Mouse (Mus musculus): ENCODE data around the gene P3h1. TPM values are rescaled to one million over a fixed set of nuclear protein-coding genes. Genes with fewer than 3 reads are reported as not detected.

The P3h1 gene
- polyA plus RNA-seq, 1 experiment: 26.1 TPM

DNA sequence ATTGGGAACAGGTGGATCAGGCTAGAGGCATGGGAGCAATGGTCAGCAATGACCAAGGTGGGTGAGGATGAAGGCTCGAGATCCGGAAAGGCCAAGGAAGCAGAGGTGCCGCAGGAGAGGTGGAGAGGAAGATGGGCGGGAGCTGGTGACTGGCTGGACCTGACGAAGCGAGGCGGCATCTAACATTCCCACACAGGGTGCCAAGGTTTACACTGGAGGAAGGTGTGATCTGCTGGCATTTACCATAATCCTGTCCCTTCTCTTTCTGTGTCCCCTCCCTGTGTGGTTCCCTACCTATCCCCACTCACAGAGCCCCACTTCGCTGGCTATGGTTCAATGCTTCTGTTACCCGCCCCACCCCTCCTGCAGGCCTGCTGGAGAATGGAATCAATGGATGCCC lies 13.2 kb downstream of the P3h1 start:
- Histone ChIP-seq H3K36me3 (ENCODE audit: control insufficient read depth, insufficient read depth) (peaks cover 17% of the 10 kb centered on the region), H3K79me3 (ENCODE audit: low read depth) (no peaks in the 10 kb centered on the region), H3K27me3 (ENCODE audit: control insufficient read depth, insufficient read depth, insufficient read length) (no peaks in the 10 kb centered on the region), H3K79me2 (ENCODE audit: control insufficient read depth, insufficient read depth) (no peaks in the 10 kb centered on the region), H3ac (ENCODE audit: control insufficient read depth, insufficient read length, low read depth) (no peak overlapping the region), H3K4me3 (ENCODE audit: insufficient read depth, poor library complexity, severe bottlenecking) (no peak overlapping the region)
- TF ChIP-seq MYOG (IDR thresholded peaks at IDR 0.05; ENCODE audit: control insufficient read depth, extremely low read depth, insufficient read length) (no peak), FOSL1 (IDR thresholded peaks at IDR 0.05; ENCODE audit: insufficient read depth, low read length, poor library complexity, severe bottlenecking) (no peak), USF1 (IDR thresholded peaks at IDR 0.05; ENCODE audit: low read depth) (no peak), MAX (IDR thresholded peaks at IDR 0.05) (no peak), MYOD1 (IDR thresholded peaks at IDR 0.05; ENCODE audit: control insufficient read depth, insufficient read length, low read depth) (no peak), CTCF (IDR thresholded peaks at IDR 0.05; ENCODE audit: control insufficient read depth, insufficient read depth, insufficient read length) (no peak), CEBPB (IDR thresholded peaks at IDR 0.05; ENCODE audit: low read depth) (no peak)

- H3K79me3 ChIP-seq (ENCODE audit: low read depth): no peaks in the 10 kb centered on the region
- no peak overlapping the region for H3ac ChIP-seq (ENCODE audit: control insufficient read depth, insufficient read length, low read depth)
- H3K36me3 ChIP-seq (ENCODE audit: control insufficient read depth, insufficient read depth): peaks cover 11% of the 10 kb centered on the region
- H3K4me3 ChIP-seq (ENCODE audit: insufficient read depth, poor library complexity, severe bottlenecking): no peak overlapping the region
- TF ChIP-seq MAX (IDR thresholded peaks at IDR 0.05): no peak
- no peak for TF ChIP-seq USF1 (IDR thresholded peaks at IDR 0.05; ENCODE audit: low read depth)
- no peak for TF ChIP-seq MYOG (IDR thresholded peaks at IDR 0.05; ENCODE audit: control insufficient read depth, extremely low read depth, insufficient read length)
- TF ChIP-seq CTCF (IDR thresholded peaks at IDR 0.05; ENCODE audit: control insufficient read depth, insufficient read depth, insufficient read length): no peak
- no peak for TF ChIP-seq FOSL1 (IDR thresholded peaks at IDR 0.05; ENCODE audit: insufficient read depth, low read length, poor library complexity, severe bottlenecking)
- no peak for TF ChIP-seq CEBPB (IDR thresholded peaks at IDR 0.05; ENCODE audit: low read depth)
- TF ChIP-seq MYOD1 (IDR thresholded peaks at IDR 0.05; ENCODE audit: control insufficient read depth, insufficient read length, low read depth): no peak
- no peaks in the 10 kb centered on the region for H3K27me3 ChIP-seq (ENCODE audit: control insufficient read depth, insufficient read depth, insufficient read length)
- no peaks in the 10 kb centered on the region for H3K79me2 ChIP-seq (ENCODE audit: control insufficient read depth, insufficient read depth)
Measured at GRCm38 (mm10) chr4:119246688-119247225, 14.0 kb downstream of the P3h1 start.

- no peak overlapping the region for H3K4me3 ChIP-seq (ENCODE audit: insufficient read depth, poor library complexity, severe bottlenecking)
- no peaks in the 10 kb centered on the region for H3K27me3 ChIP-seq (ENCODE audit: control insufficient read depth, insufficient read depth, insufficient read length)
- H3K36me3 ChIP-seq (ENCODE audit: control insufficient read depth, insufficient read depth): peaks cover 4% of the 10 kb centered on the region
- no peaks in the 10 kb centered on the region for H3K79me3 ChIP-seq (ENCODE audit: low read depth)
- no peaks in the 10 kb centered on the region for H3K79me2 ChIP-seq (ENCODE audit: control insufficient read depth, insufficient read depth)
- no peak overlapping the region for H3ac ChIP-seq (ENCODE audit: control insufficient read depth, insufficient read length, low read depth)
- TF ChIP-seq MAX (IDR thresholded peaks at IDR 0.05) (no peak), CTCF (IDR thresholded peaks at IDR 0.05; ENCODE audit: control insufficient read depth, insufficient read depth, insufficient read length) (peak; percentile 87), MYOD1 (IDR thresholded peaks at IDR 0.05; ENCODE audit: control insufficient read depth, insufficient read length, low read depth) (no peak), USF1 (IDR thresholded peaks at IDR 0.05; ENCODE audit: low read depth) (no peak), CEBPB (IDR thresholded peaks at IDR 0.05; ENCODE audit: low read depth) (no peak)
Measured at GRCm38 (mm10) chr4:119247462-119248235, 14.9 kb downstream of the P3h1 start.

DNA sequence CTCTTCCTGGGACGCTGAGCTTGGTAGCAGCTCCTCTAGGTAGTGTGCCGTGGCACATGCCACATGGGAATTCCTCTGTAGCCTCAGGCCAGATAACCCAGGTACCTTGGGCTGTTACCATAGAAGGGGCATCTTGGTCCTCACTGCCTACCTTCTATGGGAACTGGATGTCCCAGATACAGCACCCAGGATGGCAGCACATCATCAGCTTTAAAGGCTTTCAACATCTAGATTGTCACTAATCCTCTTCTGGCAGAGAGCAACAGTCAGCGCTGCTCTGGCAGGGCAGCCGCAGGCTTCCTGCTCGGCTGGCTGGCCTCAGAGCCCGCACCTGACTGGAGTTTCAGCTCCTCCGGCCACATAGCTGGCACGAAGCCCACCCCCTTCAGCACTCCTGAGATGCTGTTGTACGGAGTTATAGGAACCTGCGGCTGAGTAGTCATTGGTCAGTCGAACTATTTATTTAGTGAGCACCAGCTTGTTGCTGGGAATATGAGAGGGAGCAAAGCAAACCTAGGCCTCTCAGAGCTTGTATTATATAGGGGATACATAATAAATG lies 15.8 kb downstream of the P3h1 start:
- Histone ChIP-seq H3ac (ENCODE audit: control insufficient read depth, insufficient read length, low read depth) (no peak overlapping the region), H3K4me3 (ENCODE audit: insufficient read depth, poor library complexity, severe bottlenecking) (no peak overlapping the region), H3K79me3 (ENCODE audit: low read depth) (no peaks in the 10 kb centered on the region), H3K36me3 (ENCODE audit: control insufficient read depth, insufficient read depth) (peaks cover 4% of the 10 kb centered on the region), H3K27me3 (ENCODE audit: control insufficient read depth, insufficient read depth, insufficient read length) (no peaks in the 10 kb centered on the region), H3K79me2 (ENCODE audit: control insufficient read depth, insufficient read depth) (no peaks in the 10 kb centered on the region)
- TF ChIP-seq USF1 (IDR thresholded peaks at IDR 0.05; ENCODE audit: low read depth) (no peak), CTCF (IDR thresholded peaks at IDR 0.05; ENCODE audit: control insufficient read depth, insufficient read depth, insufficient read length) (no peak), MAX (IDR thresholded peaks at IDR 0.05) (no peak), MYOG (IDR thresholded peaks at IDR 0.05; ENCODE audit: control insufficient read depth, extremely low read depth, insufficient read length) (no peak), CEBPB (IDR thresholded peaks at IDR 0.05; ENCODE audit: low read depth) (no peak), MYOD1 (IDR thresholded peaks at IDR 0.05; ENCODE audit: control insufficient read depth, insufficient read length, low read depth) (no peak), FOSL1 (IDR thresholded peaks at IDR 0.05; ENCODE audit: insufficient read depth, low read length, poor library complexity, severe bottlenecking) (no peak)

DNA sequence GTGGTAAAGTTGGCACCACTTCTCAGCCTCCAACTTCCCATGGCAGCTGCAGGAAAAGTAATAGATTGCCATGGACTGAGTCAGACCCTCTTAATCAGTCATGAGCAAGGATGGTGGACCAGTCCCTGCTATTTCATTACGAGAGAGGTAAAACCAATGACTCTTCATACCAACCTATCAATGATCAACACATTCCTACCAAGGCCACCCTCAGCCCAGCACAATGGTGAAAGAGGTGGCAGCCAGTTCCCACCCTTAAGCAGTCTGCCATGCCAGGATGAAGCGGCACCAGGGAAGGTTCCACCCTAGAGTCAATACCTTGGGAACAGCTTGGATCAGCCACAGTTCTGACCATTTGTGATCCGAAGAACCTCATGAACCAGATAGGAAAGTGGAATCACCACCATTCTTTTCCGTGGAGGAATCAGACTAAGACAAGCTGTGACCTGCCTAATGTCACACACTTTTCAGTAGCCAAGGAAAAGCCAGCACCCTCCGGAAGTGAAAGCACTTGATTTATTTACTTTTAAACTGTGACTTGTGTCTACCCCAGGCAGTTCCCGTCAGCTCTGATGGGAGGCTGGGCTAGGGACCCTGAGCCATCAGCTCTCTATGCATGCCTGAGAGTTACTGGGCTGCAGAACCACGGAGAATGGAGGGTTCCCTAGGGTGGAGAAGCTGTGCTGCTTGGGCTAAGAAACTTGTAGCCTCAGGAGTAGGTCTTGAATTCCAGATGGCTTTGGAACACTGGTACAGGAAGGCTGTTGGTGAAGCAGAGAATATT lies 19.5 kb downstream of the P3h1 start:
- Histone ChIP-seq H3K27me3 (ENCODE audit: control insufficient read depth, insufficient read depth, insufficient read length) (no peaks in the 10 kb centered on the region), H3K79me3 (ENCODE audit: low read depth) (no peaks in the 10 kb centered on the region), H3K79me2 (ENCODE audit: control insufficient read depth, insufficient read depth) (no peaks in the 10 kb centered on the region), H3K4me3 (ENCODE audit: insufficient read depth, poor library complexity, severe bottlenecking) (no peak overlapping the region), H3K36me3 (ENCODE audit: control insufficient read depth, insufficient read depth) (peaks cover 4% of the 10 kb centered on the region), H3ac (ENCODE audit: control insufficient read depth, insufficient read length, low read depth) (no peak overlapping the region)
- TF ChIP-seq FOSL1 (IDR thresholded peaks at IDR 0.05; ENCODE audit: insufficient read depth, low read length, poor library complexity, severe bottlenecking): no peak
- no peak for TF ChIP-seq CEBPB (IDR thresholded peaks at IDR 0.05; ENCODE audit: low read depth)
- no peak for TF ChIP-seq MYOD1 (IDR thresholded peaks at IDR 0.05; ENCODE audit: control insufficient read depth, insufficient read length, low read depth)
- no peak for TF ChIP-seq CTCF (IDR thresholded peaks at IDR 0.05; ENCODE audit: control insufficient read depth, insufficient read depth, insufficient read length)
- no peak for TF ChIP-seq MYOG (IDR thresholded peaks at IDR 0.05; ENCODE audit: control insufficient read depth, extremely low read depth, insufficient read length)
- TF ChIP-seq MAX (IDR thresholded peaks at IDR 0.05): no peak
- no peak for TF ChIP-seq USF1 (IDR thresholded peaks at IDR 0.05; ENCODE audit: low read depth)
